Mouse (Mus musculus) splenic B cell, adult 2 months (primary cell): Measurements from ENCODE around the gene Taldo1.
A peak's percentile ranks its signal among the peaks of the same experiment; 100 is the strongest.
"Not testable (repeated sequence)": the region's sequence is repeated elsewhere in the genome, so short reads cannot be mapped to it uniquely, and the experiment has no call there.

ENCODE experiments used
- DNase-seq: peaks from one replicate; pipeline ENCODE4 v3.0.0-alpha.2; 2011; ENCODE audit warnings: low read depth, low spot score
- H3K27me3 ChIP-seq: 2 replicates; pipeline ENCODE4 v1.6.1; 2012; ENCODE audit warnings: mild to moderate bottlenecking, low read length, moderate library complexity, mixed read lengths; ENCODE audit not compliant: control insufficient read depth, poor library complexity, insufficient read depth, severe bottlenecking
- H3K36me3 ChIP-seq: 2 replicates; pipeline ENCODE4 v1.6.1; 2012; ENCODE audit warnings: mild to moderate bottlenecking, low read length, moderate library complexity, mixed read lengths; ENCODE audit not compliant: control insufficient read depth, poor library complexity, insufficient read depth, severe bottlenecking

The Taldo1 gene

GRCm38 (mm10) chr7:141403305-141403704, 11.3 kb downstream of the Taldo1 start:
- H3K27me3 ChIP-seq: no peaks in the 10 kb centered on the region
- DNase-seq: peak; percentile 76
- H3K36me3 ChIP-seq: peaks cover 23% of the 10 kb centered on the region

GRCm38 (mm10) chr7:141405466-141405865, 13.5 kb downstream of the Taldo1 start:
- no peaks in the 10 kb centered on the region for H3K27me3 ChIP-seq
- no peak for DNase-seq

GRCm38 (mm10) chr7:141407670-141408069, 15.7 kb downstream of the Taldo1 start:
- DNase-seq, H3K36me3 ChIP-seq, H3K27me3 ChIP-seq: not testable (repeated sequence)

More at GRCm38 (mm10) chr7:141405466-141405865, 13.5 kb downstream of the Taldo1 start:
- peaks cover 14% of the 10 kb centered on the region; the same call in 1 of the 2 replicates for H3K36me3 ChIP-seq

GRCm38 (mm10) chr7:141408833-141409232, 16.8 kb downstream of the Taldo1 start:
- DNase-seq: peak; percentile 87
- no peaks in the 10 kb centered on the region for H3K27me3 ChIP-seq
- no peaks in the 10 kb centered on the region for H3K36me3 ChIP-seq

GRCm38 (mm10) chr7:141410631-141411030, 18.6 kb downstream of the Taldo1 start:
- DNase-seq: no peak
- Histone ChIP-seq H3K27me3 (no peaks in the 10 kb centered on the region), H3K36me3 (no peaks in the 10 kb centered on the region)

- no peak for DNase-seq
- no peaks in the 10 kb centered on the region for H3K27me3 ChIP-seq
- no peaks in the 10 kb centered on the region for H3K36me3 ChIP-seq
These were observed 19.7 kb downstream of the Taldo1 start for GRCm38 (mm10) chr7:141411667-141412066.

GRCm38 (mm10) chr7:141413331-141413730, 21.3 kb downstream of the Taldo1 start:
- DNase-seq: no peak
- Histone ChIP-seq H3K27me3 (no peaks in the 10 kb centered on the region), H3K36me3 (no peaks in the 10 kb centered on the region)

GRCm38 (mm10) chr7:141413809-141414584, 22.0 kb downstream of the Taldo1 start, which contains the start of gene Gatd1:
Gatd1 (minus strand) TSS chr7:141414136.
- H3K27me3 ChIP-seq: no peaks in the 10 kb centered on the region
- no peaks in the 10 kb centered on the region for H3K36me3 ChIP-seq
- peak; percentile 100 for DNase-seq

GRCm38 (mm10) chr7:141416144-141416841, 24.3 kb downstream of the Taldo1 start:
- no peak for DNase-seq
- H3K27me3 ChIP-seq: no peaks in the 10 kb centered on the region
- H3K36me3 ChIP-seq: no peaks in the 10 kb centered on the region

- Histone ChIP-seq H3K36me3 (no peaks in the 10 kb centered on the region), H3K27me3 (no peaks in the 10 kb centered on the region)
- DNase-seq: peak; percentile 51
These were observed 26.0 kb downstream of the Taldo1 start for GRCm38 (mm10) chr7:141417731-141418681.

- Histone ChIP-seq H3K27me3 (no peaks in the 10 kb centered on the region), H3K36me3 (no peaks in the 10 kb centered on the region)
- no peak for DNase-seq
These were observed 27.0 kb downstream of the Taldo1 start for GRCm38 (mm10) chr7:141418970-141419369.

GRCm38 (mm10) chr7:141420030-141420702, 28.2 kb downstream of the Taldo1 start:
- Histone ChIP-seq H3K27me3 (no peaks in the 10 kb centered on the region), H3K36me3 (no peaks in the 10 kb centered on the region)
- DNase-seq: no peak

GRCm38 (mm10) chr7:141423811-141424210, 31.8 kb downstream of the Taldo1 start:
- Histone ChIP-seq H3K36me3 (no peaks in the 10 kb centered on the region), H3K27me3 (no peaks in the 10 kb centered on the region)
- DNase-seq: no peak
